Mouse (Mus musculus): ENCODE results near the gene Mrpl24. TPM values are rescaled to one million over a fixed set of nuclear protein-coding genes. Genes with fewer than 3 reads are reported as not detected.

Mrpl24 gene
- polyA plus RNA-seq, 1 experiment from 2014 or later, result 35.1 TPM

DNA sequence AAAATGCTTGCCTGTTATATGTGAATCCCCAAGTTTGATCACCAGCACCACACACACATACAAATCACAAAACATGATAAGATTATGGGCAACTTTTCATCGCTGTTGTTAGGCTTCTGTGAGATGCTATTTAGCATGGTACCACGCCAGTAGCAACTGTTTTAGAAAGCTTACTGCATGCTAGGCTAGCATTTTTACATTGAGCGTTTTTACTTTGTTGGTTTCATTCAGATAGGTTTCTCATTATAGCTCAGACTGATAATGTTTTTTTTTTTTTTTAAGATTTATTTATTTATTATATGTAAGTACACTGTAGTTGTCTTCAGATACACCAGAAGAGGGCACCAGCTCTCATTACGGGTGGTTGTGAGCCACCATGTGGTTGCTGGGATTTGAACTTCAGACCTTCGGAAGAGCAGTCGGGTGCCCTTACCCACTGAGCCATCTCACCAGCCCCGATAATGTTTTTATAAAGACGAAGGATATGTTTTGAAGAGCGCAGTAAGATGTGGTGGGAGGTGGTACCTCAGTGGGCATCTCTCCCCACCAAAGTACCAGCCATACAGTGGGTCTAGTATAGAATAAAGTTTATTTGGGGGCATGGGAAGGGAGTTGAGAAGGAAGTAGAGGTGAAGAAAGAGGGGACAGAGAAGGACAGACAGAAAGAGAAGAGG, 1.1 kb downstream of the Mrpl24 start:
- Histone ChIP-seq H3K9me3 (replicated peaks; ENCODE audit: control insufficient read depth, low read length) (no peaks in the 10 kb centered on the region), H3K27ac (ENCODE audit: low read length) (no peak overlapping the region), H3K27me3 (ENCODE audit: control insufficient read depth, insufficient read depth, low read depth, low read length) (no peaks in the 10 kb centered on the region), H3K36me3 (ENCODE audit: control insufficient read depth, insufficient read depth) (peaks cover 46% of the 10 kb centered on the region), H3K9ac (ENCODE audit: low read depth, low read length) (peak overlapping the region; percentile 73), H3K4me2 (ENCODE audit: low read depth, low read length) (peak overlapping the region; percentile 84), H3K4me3 (ENCODE audit: low read depth, low read length) (peak overlapping the region; percentile 78), H3K4me1 (ENCODE audit: control insufficient read depth, low read depth, low read length) (peaks cover 11% of the 10 kb centered on the region)
- 45% methylated on average over 9 of the region's 9 CpGs for WGBS (ENCODE audit: insufficient replicate concordance)
- no peak for ATAC-seq (ENCODE audit: low read depth)

DNA sequence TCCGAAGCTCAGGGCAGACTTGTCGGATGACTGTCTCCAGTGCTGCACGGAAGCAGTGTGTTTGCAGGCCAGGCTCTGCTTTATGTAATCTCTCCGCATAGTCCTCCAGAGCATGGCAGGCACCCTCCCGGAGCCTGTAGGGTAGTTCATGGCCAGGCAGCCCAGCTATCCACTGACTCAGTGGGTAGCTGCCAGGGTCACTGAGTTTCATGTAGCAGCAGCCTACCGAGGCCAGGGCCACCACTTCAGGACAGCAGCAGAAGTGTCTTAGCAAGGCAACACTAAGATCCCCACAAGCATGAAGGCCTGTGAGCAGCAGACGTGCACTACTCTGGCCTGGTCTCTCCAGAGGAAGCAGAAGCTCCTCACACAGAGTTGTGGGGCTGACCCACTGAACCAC, 5.7 kb downstream of the Mrpl24 start:
- H3K27me3 ChIP-seq (ENCODE audit: control insufficient read depth, insufficient read depth, low read depth, low read length), result no peaks in the 10 kb centered on the region
- ATAC-seq (ENCODE audit: low read depth), result no peak
- no peak overlapping the region for H3K4me3 ChIP-seq (ENCODE audit: low read depth, low read length)
- peaks cover 9% of the 10 kb centered on the region for H3K4me1 ChIP-seq (ENCODE audit: control insufficient read depth, low read depth, low read length)
- H3K9me3 ChIP-seq (replicated peaks; ENCODE audit: control insufficient read depth, low read length), result no peaks in the 10 kb centered on the region
- no peak overlapping the region for H3K27ac ChIP-seq (ENCODE audit: low read length)
- H3K36me3 ChIP-seq (ENCODE audit: control insufficient read depth, insufficient read depth), result peaks cover 45% of the 10 kb centered on the region
- no peak overlapping the region for H3K9ac ChIP-seq (ENCODE audit: low read depth, low read length)
- H3K4me2 ChIP-seq (ENCODE audit: low read depth, low read length), result no peak overlapping the region
- WGBS (ENCODE audit: insufficient replicate concordance), result 81% methylated on average over 7 of the region's 7 CpGs

GRCm38 (mm10) chr3:87927452-87927851, 8.1 kb downstream of the Mrpl24 start:
- Histone ChIP-seq H3K36me3 (ENCODE audit: control insufficient read depth, insufficient read depth) (peaks cover 40% of the 10 kb centered on the region), H3K9ac (ENCODE audit: low read depth, low read length) (no peak overlapping the region), H3K4me2 (ENCODE audit: low read depth, low read length) (no peak overlapping the region), H3K4me3 (ENCODE audit: low read depth, low read length) (no peak overlapping the region), H3K9me3 (replicated peaks; ENCODE audit: control insufficient read depth, low read length) (no peaks in the 10 kb centered on the region), H3K4me1 (ENCODE audit: control insufficient read depth, low read depth, low read length) (peaks cover 21% of the 10 kb centered on the region), H3K27ac (ENCODE audit: low read length) (no peak overlapping the region), H3K27me3 (ENCODE audit: control insufficient read depth, insufficient read depth, low read depth, low read length) (no peaks in the 10 kb centered on the region)
- no peak for ATAC-seq (ENCODE audit: low read depth)
- 89% methylated on average over 5 of the region's 5 CpGs for WGBS (ENCODE audit: insufficient replicate concordance)

- Histone ChIP-seq H3K4me2 (ENCODE audit: low read depth, low read length) (peak overlapping the region; percentile 90), H3K4me3 (ENCODE audit: low read depth, low read length) (peak overlapping the region; percentile 96), H3K27ac (ENCODE audit: low read length) (peak overlapping the region; percentile 93), H3K27me3 (ENCODE audit: control insufficient read depth, insufficient read depth, low read depth, low read length) (no peaks in the 10 kb centered on the region), H3K9me3 (replicated peaks; ENCODE audit: control insufficient read depth, low read length) (no peaks in the 10 kb centered on the region), H3K36me3 (ENCODE audit: control insufficient read depth, insufficient read depth) (peaks cover 25% of the 10 kb centered on the region), H3K9ac (ENCODE audit: low read depth, low read length) (peak overlapping the region; percentile 90), H3K4me1 (ENCODE audit: control insufficient read depth, low read depth, low read length) (peaks cover 26% of the 10 kb centered on the region)
- ATAC-seq (ENCODE audit: low read depth), result peak; percentile 22
- WGBS (ENCODE audit: insufficient replicate concordance), result 2% methylated on average over 26 of the region's 26 CpGs
Observed at GRCm38 (mm10) chr3:87929341-87930077, 10.2 kb downstream of the Mrpl24 start.

DNA sequence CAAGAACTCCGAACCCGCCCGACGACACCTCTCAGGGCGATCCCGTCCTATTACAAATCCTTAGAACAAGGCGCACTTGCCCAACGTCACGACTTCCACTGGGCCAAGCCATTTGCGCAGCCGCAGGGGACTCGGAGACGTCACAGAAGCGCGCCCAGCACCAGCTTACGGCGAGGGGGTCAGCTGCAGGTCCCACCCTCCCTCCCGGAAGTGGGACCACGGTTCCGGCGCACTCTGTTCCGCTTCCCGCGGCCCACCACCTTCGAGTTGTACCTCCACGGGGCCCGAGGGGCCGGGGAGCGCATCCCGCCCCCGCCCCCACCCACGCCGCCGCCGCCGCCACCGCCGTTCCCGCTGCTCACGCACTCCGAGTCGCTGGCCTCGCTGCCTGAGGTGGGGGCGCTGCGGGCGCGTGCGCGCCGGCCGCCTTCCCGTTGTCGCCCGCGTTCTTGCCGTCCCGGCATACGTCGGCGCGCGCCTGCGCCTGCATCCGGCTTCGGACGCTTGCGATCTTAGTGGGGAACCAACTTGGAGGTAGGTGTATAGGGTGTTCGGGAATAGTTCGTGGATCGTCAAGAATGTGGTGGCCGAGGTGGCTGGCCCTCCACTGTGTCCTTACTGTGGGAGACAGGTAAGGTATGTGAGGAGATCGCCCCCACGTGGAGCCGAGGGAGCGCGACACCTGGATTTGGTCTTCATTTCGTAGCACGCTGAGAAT, 10.9 kb downstream of the Mrpl24 start, which contains the start of the genes Isg20l2 and Rrnad1:
TSS of gene Isg20l2 (plus strand) at position 237 of the 718 bp plus-strand sequence.
TSS of gene Rrnad1 (minus strand) at position 640 of the 718 bp plus-strand sequence.
- peaks cover 21% of the 10 kb centered on the region for H3K36me3 ChIP-seq (ENCODE audit: control insufficient read depth, insufficient read depth)
- peak within 1 kb of the TSS; percentile 90 for H3K9ac ChIP-seq (ENCODE audit: low read depth, low read length)
- peaks cover 26% of the 10 kb centered on the region for H3K4me1 ChIP-seq (ENCODE audit: control insufficient read depth, low read depth, low read length)
- no peaks in the 10 kb centered on the region for H3K9me3 ChIP-seq (replicated peaks; ENCODE audit: control insufficient read depth, low read length)
- peak within 1 kb of the TSS; percentile 90 for H3K4me2 ChIP-seq (ENCODE audit: low read depth, low read length)
- peak within 1 kb of the TSS; percentile 93 for H3K27ac ChIP-seq (ENCODE audit: low read length)
- H3K4me3 ChIP-seq (ENCODE audit: low read depth, low read length), result peak within 1 kb of the TSS; percentile 96
- peak; percentile 96 for ATAC-seq (ENCODE audit: low read depth)
- WGBS (ENCODE audit: insufficient replicate concordance), result under 1% methylated on average over 78 of the region's 78 CpGs
- H3K27me3 ChIP-seq (ENCODE audit: control insufficient read depth, insufficient read depth, low read depth, low read length), result no peaks in the 10 kb centered on the region

DNA sequence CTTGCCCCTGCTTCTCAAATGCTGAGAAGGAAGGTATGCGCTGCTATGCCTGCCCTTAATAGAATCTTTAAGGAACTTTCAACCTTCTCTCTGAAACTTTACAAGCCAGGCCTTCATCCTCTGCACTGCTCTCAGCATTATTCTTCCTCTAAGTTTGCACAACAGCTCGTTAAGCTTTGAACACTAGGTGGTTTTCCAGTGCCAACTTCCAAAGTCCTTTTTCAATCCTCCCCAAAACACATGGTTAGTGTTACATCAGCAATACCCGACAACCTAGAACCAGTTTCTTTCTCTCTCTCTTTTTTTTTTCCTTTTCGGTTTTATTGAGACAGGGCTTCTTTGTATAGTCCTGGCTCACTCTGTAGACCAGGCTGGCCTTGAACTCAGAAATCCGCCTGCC, 14.7 kb downstream of the Mrpl24 start:
- peaks cover 18% of the 10 kb centered on the region for H3K36me3 ChIP-seq (ENCODE audit: control insufficient read depth, insufficient read depth)
- H3K4me1 ChIP-seq (ENCODE audit: control insufficient read depth, low read depth, low read length), result peaks cover 23% of the 10 kb centered on the region
- WGBS (ENCODE audit: insufficient replicate concordance), result 71% methylated on average over 5 of the region's 5 CpGs
- ATAC-seq (ENCODE audit: low read depth), result no peak
- no peaks in the 10 kb centered on the region for H3K27me3 ChIP-seq (ENCODE audit: control insufficient read depth, insufficient read depth, low read depth, low read length)
- H3K4me3 ChIP-seq (ENCODE audit: low read depth, low read length), result no peak overlapping the region
- H3K9me3 ChIP-seq (replicated peaks; ENCODE audit: control insufficient read depth, low read length), result no peaks in the 10 kb centered on the region
- no peak overlapping the region for H3K9ac ChIP-seq (ENCODE audit: low read depth, low read length)
- H3K4me2 ChIP-seq (ENCODE audit: low read depth, low read length), result no peak overlapping the region
- H3K27ac ChIP-seq (ENCODE audit: low read length), result no peak overlapping the region

GRCm38 (mm10) chr3:87934501-87934900, 15.2 kb downstream of the Mrpl24 start:
- H3K9me3 ChIP-seq (replicated peaks; ENCODE audit: control insufficient read depth, low read length), result no peaks in the 10 kb centered on the region
- H3K27ac ChIP-seq (ENCODE audit: low read length), result no peak overlapping the region
- no peak overlapping the region for H3K4me2 ChIP-seq (ENCODE audit: low read depth, low read length)
- WGBS (ENCODE audit: insufficient replicate concordance), result 74% methylated on average over 4 of the region's 4 CpGs
- H3K36me3 ChIP-seq (ENCODE audit: control insufficient read depth, insufficient read depth), result peaks cover 20% of the 10 kb centered on the region
- H3K27me3 ChIP-seq (ENCODE audit: control insufficient read depth, insufficient read depth, low read depth, low read length), result no peaks in the 10 kb centered on the region
- no peak overlapping the region for H3K4me3 ChIP-seq (ENCODE audit: low read depth, low read length)
- no peak overlapping the region for H3K9ac ChIP-seq (ENCODE audit: low read depth, low read length)
- ATAC-seq (ENCODE audit: low read depth), result no peak
- peaks cover 19% of the 10 kb centered on the region for H3K4me1 ChIP-seq (ENCODE audit: control insufficient read depth, low read depth, low read length)

DNA sequence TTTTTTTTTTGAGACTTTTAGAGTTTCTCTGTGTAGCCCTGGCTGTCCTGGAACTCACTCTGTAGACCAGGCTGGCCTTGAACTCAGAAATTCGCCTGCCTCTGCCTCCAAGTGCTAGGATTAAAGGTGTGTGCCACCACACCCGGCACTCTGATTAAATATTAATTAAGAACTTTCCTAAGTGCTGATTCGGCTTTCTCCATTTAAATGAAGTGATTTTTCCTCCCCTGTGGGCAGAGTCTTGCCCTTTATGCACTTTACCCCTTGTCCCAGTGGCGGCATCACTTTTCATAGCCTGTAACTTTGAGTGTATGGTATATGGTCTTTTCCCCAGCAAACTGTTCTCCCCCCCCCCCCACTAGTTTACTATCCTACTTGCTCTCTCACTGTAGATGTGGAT, 15.9 kb downstream of the Mrpl24 start:
- WGBS (ENCODE audit: insufficient replicate concordance), result 73% methylated on average over 4 of the region's 4 CpGs
- no peak overlapping the region for H3K9ac ChIP-seq (ENCODE audit: low read depth, low read length)
- no peak overlapping the region for H3K4me2 ChIP-seq (ENCODE audit: low read depth, low read length)
- peaks cover 20% of the 10 kb centered on the region for H3K36me3 ChIP-seq (ENCODE audit: control insufficient read depth, insufficient read depth)
- H3K4me3 ChIP-seq (ENCODE audit: low read depth, low read length), result no peak overlapping the region
- no peaks in the 10 kb centered on the region for H3K9me3 ChIP-seq (replicated peaks; ENCODE audit: control insufficient read depth, low read length)
- ATAC-seq (ENCODE audit: low read depth), result no peak
- H3K27ac ChIP-seq (ENCODE audit: low read length), result no peak overlapping the region
- H3K27me3 ChIP-seq (ENCODE audit: control insufficient read depth, insufficient read depth, low read depth, low read length), result no peaks in the 10 kb centered on the region
- H3K4me1 ChIP-seq (ENCODE audit: control insufficient read depth, low read depth, low read length), result peaks cover 19% of the 10 kb centered on the region

Data from liver, embryonic 16.5 days (tissue).